Mouse (Mus musculus) myocyte (in vitro differentiated cells): ENCODE results near the gene Pbrm1. TPM values are rescaled to one million over a fixed set of nuclear protein-coding genes. Genes with fewer than 3 reads are reported as not detected.

ENCODE experiments used
- H3K27me3 ChIP-seq: one replicate; pipeline ENCODE4 v1.6.1; 2011; ENCODE audit not compliant: control insufficient read depth, insufficient read depth, insufficient read length
- H3K36me3 ChIP-seq: one replicate; pipeline ENCODE4 v1.6.1; 2011; ENCODE audit not compliant: control insufficient read depth, insufficient read depth
- H3K4me2 ChIP-seq: one replicate; pipeline ENCODE4 v1.6.1; 2011; ENCODE audit warnings: low read depth, control low read depth
- H3K4me3 ChIP-seq: one replicate; pipeline ENCODE4 v1.5.1; 2011; ENCODE audit warnings: mild to moderate bottlenecking, control low read depth, moderate library complexity
- H3K79me2 ChIP-seq: one replicate; pipeline ENCODE4 v1.6.1; 2011; ENCODE audit not compliant: control insufficient read depth, insufficient read depth
- H3ac ChIP-seq: one replicate; pipeline ENCODE4 v1.6.1; 2011; ENCODE audit not compliant: control insufficient read depth, insufficient read length
- CEBPB ChIP-seq: IDR thresholded peaks from 2 replicates; pipeline ENCODE4 v1.6.1; 2011; ENCODE audit warnings: mild to moderate bottlenecking, moderate library complexity; ENCODE audit not compliant: poor library complexity, insufficient read depth, severe bottlenecking
- E2F4 ChIP-seq: IDR thresholded peaks from one replicate; pipeline ENCODE4 v1.6.1; 2011; ENCODE audit warnings: mild to moderate bottlenecking, control low read depth, moderate library complexity; ENCODE audit not compliant: insufficient read depth
- MAX ChIP-seq: IDR thresholded peaks from one replicate; pipeline ENCODE4 v1.6.1; 2011; ENCODE audit warnings: low read depth, mild to moderate bottlenecking, control low read depth
- MYOD1 ChIP-seq, 3 experiments: IDR thresholded peaks; one replicate each; pipeline ENCODE4 v1.6.1; 2011; ENCODE audit warnings: control low read depth in 2 of 3, low read depth in 2 of 3, mild to moderate bottlenecking in 2 of 3, moderate library complexity in 1 of 3; ENCODE audit not compliant: insufficient read length in 2 of 3, control insufficient read depth in 1 of 3
- MYOG ChIP-seq, 3 experiments: IDR thresholded peaks; one replicate each; pipeline ENCODE4 v1.6.1; 2011; ENCODE audit warnings: control low read depth in 2 of 3, low read depth in 2 of 3, mild to moderate bottlenecking in 2 of 3; ENCODE audit not compliant: insufficient read length in 2 of 3, control insufficient read depth in 1 of 3, insufficient read depth in 1 of 3
- POLR2A ChIP-seq: IDR thresholded peaks from one replicate; pipeline ENCODE4 v1.6.1; 2011; ENCODE audit warnings: low read depth, mild to moderate bottlenecking, control low read depth, moderate library complexity; ENCODE audit not compliant: insufficient read length
- POLR2AphosphoS2 ChIP-seq: IDR thresholded peaks from one replicate; pipeline ENCODE4 v1.6.1; 2011; ENCODE audit warnings: low read depth, control low read depth; ENCODE audit not compliant: insufficient read length
- REST ChIP-seq: IDR thresholded peaks from one replicate; pipeline ENCODE4 v1.6.1; 2011; ENCODE audit warnings: mild to moderate bottlenecking, control low read depth, moderate library complexity; ENCODE audit not compliant: insufficient read depth, insufficient read length
- SRF ChIP-seq: IDR thresholded peaks from one replicate; pipeline ENCODE4 v1.6.1; 2011; ENCODE audit warnings: low read depth; ENCODE audit not compliant: control insufficient read depth, insufficient read length
- TCF12 ChIP-seq: IDR thresholded peaks from one replicate; pipeline ENCODE4 v1.6.1; 2011; ENCODE audit warnings: mild to moderate bottlenecking, control low read depth; ENCODE audit not compliant: poor library complexity, insufficient read depth, severe bottlenecking
- TCF3 ChIP-seq: IDR thresholded peaks from one replicate; pipeline ENCODE4 v1.6.1; 2011; ENCODE audit warnings: low read depth, control low read depth; ENCODE audit not compliant: insufficient read length
- USF1 ChIP-seq: IDR thresholded peaks from one replicate; pipeline ENCODE4 v1.6.1; 2011; ENCODE audit warnings: low read depth, mild to moderate bottlenecking, control low read depth, moderate library complexity
- polyA plus RNA-seq: library from polyadenylated mRNA; unstranded; fragments of >200 nt; fragmentation: generic; extraction: Trizol; gene quantifications from one replicate; pipeline ENCODE4 v1.2.1, GENCODE M21; 2012; ENCODE audit warnings: missing spikeins

The Pbrm1 gene
- polyA plus RNA-seq, 1 experiment, result 14.1 TPM

DNA sequence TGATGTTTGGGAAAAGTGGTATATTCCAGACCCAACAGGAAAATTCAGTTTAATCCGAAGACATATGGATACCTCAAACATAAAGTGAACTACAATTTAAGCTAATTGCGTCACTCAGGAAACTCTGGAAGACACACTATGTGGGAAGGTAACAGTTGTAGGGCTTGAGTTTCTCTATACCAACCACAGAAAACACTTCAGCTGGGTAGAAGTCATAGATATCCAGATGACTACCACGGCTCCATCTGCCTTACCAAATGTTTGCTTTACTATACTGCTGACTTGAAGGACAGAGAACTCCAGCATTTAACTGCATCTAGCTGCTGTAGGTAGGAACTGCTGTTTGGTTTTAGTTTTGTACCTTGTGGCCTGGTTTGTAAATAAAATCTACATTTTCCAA is 7.3 kb upstream of the Pbrm1 start:
- TF ChIP-seq MAX (no peak), POLR2AphosphoS2 (no peak), TCF12 (no peak)
- Histone ChIP-seq H3ac (no peak overlapping the region), H3K36me3 (peaks cover 67% of the 10 kb centered on the region), H3K27me3 (no peaks in the 10 kb centered on the region), H3K4me2 (no peak overlapping the region), H3K4me3 (no peak overlapping the region), H3K79me2 (peaks cover 8% of the 10 kb centered on the region)

- Histone ChIP-seq H3K36me3 (peaks cover 78% of the 10 kb centered on the region), H3K4me3 (no peak overlapping the region), H3ac (no peak overlapping the region), H3K79me2 (peaks cover 30% of the 10 kb centered on the region), H3K4me2 (no peak overlapping the region), H3K27me3 (no peaks in the 10 kb centered on the region)
- TF ChIP-seq TCF12 (no peak), TCF3 (no peak), E2F4 (no peak), POLR2AphosphoS2 (no peak), REST (no peak), CEBPB (no peak), MYOG (IDR thresholded peaks at IDR 0.05; ENCODE audit: control insufficient read depth in 1 of 3, insufficient read depth in 1 of 3, insufficient read length in 2 of 3, low read depth in 2 of 3) (no peak), SRF (no peak), MYOD1 (IDR thresholded peaks at IDR 0.05; ENCODE audit: control insufficient read depth in 1 of 3, insufficient read length in 2 of 3, low read depth in 2 of 3) (no peak), POLR2A (no peak), MAX (no peak), USF1 (no peak)
Observed at GRCm38 (mm10) chr14:31013928-31014327, 5.0 kb upstream of the Pbrm1 start.

- Histone ChIP-seq H3K36me3 (peaks cover 66% of the 10 kb centered on the region), H3K4me3 (no peak overlapping the region), H3K27me3 (no peaks in the 10 kb centered on the region), H3ac (no peak overlapping the region), H3K79me2 (peaks cover 47% of the 10 kb centered on the region), H3K4me2 (no peak overlapping the region)
- no peak for TF ChIP-seq USF1
- no peak for TF ChIP-seq MAX
- TF ChIP-seq TCF3, result no peak
- no peak for TF ChIP-seq CEBPB
- TF ChIP-seq MYOG (IDR thresholded peaks at IDR 0.05; ENCODE audit: control insufficient read depth in 1 of 3, insufficient read depth in 1 of 3, insufficient read length in 2 of 3, low read depth in 2 of 3), result no peak
- TF ChIP-seq REST, result no peak
- TF ChIP-seq SRF, result no peak
- no peak for TF ChIP-seq POLR2AphosphoS2
- no peak for TF ChIP-seq E2F4
- TF ChIP-seq POLR2A, result no peak
- TF ChIP-seq MYOD1 (IDR thresholded peaks at IDR 0.05; ENCODE audit: control insufficient read depth in 1 of 3, insufficient read length in 2 of 3, low read depth in 2 of 3), result no peak
- no peak for TF ChIP-seq TCF12
Observed at GRCm38 (mm10) chr14:31016063-31016462, 2.9 kb upstream of the Pbrm1 start.

DNA sequence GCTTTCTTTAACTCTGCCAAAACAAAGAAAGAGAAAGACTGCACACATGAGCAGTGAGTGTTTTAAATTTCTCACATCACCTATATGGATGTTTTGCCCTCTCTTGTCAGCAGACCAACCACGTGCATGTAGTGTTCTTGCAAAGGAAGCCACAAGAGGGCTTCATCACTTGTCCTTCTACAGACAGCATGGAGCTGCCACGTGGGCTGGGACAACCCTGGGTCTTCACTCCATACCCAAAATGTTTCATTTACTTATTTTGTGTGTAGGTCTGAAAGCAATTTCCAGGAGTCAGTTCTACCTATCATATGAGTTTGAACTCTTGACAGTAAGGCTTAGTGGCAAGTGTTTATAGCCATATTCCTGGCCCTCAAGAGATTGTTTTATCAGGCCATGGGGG is 1.1 kb upstream of the Pbrm1 start:
- H3ac ChIP-seq, result peak overlapping the region; percentile 38
- H3K4me2 ChIP-seq, result peak overlapping the region; percentile 78
- peaks cover 48% of the 10 kb centered on the region for H3K36me3 ChIP-seq
- peak; percentile 77 for TF ChIP-seq USF1
- TF ChIP-seq TCF12, result no peak
- TF ChIP-seq MAX, result peak; percentile 95
- TF ChIP-seq E2F4, result no peak
- no peak for TF ChIP-seq MYOD1 (IDR thresholded peaks at IDR 0.05; ENCODE audit: control insufficient read depth in 1 of 3, insufficient read length in 2 of 3, low read depth in 2 of 3)
- TF ChIP-seq REST, result no peak
- peak overlapping the region; percentile 95 for H3K4me3 ChIP-seq
- peaks cover 65% of the 10 kb centered on the region for H3K79me2 ChIP-seq
- H3K27me3 ChIP-seq, result no peaks in the 10 kb centered on the region

- Histone ChIP-seq H3K27me3 (no peaks in the 10 kb centered on the region), H3K79me2 (peaks cover 82% of the 10 kb centered on the region), H3K4me2 (peak overlapping the region; percentile 87), H3ac (peak overlapping the region; percentile 38), H3K4me3 (peak overlapping the region; percentile 95), H3K36me3 (peaks cover 40% of the 10 kb centered on the region)
- TF ChIP-seq MYOG (IDR thresholded peaks at IDR 0.05; ENCODE audit: control insufficient read depth in 1 of 3, insufficient read depth in 1 of 3, insufficient read length in 2 of 3, low read depth in 2 of 3) (peak in 2 of 3 experiments; percentile 50 to 79), TCF3 (no peak), MYOD1 (IDR thresholded peaks at IDR 0.05; ENCODE audit: control insufficient read depth in 1 of 3, insufficient read length in 2 of 3, low read depth in 2 of 3) (peak in 2 of 3 experiments; percentile 71 to 87)
Observed at GRCm38 (mm10) chr14:31019331-31020205, 630 bp downstream of the Pbrm1 start.
